Mouse (Mus musculus): ENCODE results near the gene Cpne2.

Cpne2 gene

DNA sequence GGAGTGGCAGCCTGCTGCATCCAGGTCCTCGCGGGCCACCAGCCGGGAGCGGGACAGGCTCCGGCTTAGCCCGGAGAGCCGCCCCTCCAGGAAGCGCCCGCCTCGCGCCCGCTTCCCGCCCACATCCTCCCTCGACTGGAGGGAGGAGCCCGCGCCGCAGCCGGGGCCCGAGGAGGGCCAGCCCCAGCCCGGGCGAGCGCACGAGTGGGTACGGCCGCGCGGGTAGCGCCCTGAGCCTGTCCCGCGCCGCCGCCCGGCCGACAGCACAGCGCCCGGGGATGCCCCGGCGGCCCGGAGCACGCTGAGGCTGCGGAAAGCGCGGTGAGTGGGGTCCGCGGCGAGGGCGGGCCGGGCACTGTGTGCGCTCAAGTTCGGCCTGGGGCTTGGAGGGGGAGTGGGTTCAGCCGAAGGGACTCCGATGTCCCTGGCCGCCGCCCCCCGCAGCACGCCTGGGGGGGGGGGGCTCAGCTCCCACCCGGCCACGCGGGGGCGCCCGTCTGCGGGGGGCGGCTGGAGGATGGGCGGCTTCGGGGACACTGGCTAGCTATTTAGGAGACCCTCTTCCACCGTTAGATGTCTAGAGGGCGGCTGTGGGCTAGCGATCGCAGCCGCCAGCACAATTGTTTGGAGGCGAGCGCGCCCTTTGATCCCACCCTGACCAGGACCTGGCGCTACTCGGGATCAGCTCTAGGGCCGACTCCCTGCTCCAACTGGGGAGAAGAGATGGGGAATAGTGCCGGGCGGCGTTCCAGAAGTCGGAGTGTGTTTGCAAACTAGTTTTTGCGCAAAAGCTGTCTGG is at the start of gene Cpne2:
Gene Cpne2, plus strand, starts transcription at position 118 of the 799 bp plus-strand sequence.
- in situ Hi-C loops (cut with MboI, MseI): no loop called here

DNA sequence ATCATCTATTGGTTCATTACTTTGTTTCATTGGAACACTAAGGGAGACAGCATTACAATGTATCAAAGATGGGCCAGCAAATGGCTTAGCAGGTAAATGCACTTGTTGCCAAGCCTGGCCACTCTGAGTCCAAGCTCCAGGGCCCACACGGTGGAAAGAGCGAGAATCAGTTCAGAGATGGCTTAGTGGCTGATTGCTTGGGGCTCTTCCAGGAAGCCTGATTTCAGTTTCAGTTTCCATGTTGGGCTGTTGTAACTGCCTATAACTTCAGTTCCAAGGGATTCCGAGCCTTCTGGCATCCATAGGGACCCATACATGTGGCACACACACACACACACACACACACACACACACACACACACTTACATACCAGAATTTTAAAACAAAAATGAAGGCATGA is 47.5 kb upstream of the Cpne2 start:
- in situ Hi-C loops (cut with MboI, MseI): no loop called here

DNA sequence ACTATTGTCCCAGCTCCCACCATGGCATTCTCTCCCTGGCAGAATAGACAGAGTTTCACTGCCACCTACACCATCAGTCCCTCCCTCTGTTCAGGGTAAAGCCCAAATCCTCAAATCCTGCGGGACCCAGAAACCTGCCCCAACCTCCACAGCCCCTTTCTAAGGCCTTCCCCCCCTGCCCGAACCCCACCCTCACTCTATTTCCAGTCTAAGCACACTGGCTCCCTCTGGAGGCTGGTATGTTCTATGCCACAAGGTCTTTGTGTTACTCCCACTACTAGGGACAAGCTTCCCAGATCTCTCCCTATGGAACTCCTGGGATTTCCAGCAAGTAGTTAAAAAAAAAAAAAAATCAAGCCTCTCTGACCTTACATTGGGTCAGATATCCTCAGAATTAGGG is 46.9 kb upstream of the Cpne2 start:
- in situ Hi-C loops (cut with MboI, MseI): no loop called here

DNA sequence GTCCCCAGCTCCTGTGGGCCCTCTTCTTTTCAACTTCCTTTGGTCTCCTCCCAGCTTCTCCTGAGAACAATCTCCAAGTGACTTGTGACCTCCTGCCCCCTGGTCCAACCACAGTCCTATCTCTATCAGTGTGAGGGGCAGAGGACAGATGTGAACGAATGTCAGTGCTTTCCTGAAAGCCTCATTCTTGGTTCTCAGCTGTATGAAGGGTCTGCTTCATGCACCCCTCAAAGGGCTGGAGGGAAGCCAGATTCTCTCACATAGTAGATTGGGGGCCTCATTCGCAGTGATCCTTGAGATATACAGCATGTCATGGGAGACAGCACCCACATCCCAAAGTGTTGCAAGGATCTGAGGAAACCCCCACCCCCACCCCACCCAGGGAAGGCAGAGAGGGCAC is 44.8 kb upstream of the Cpne2 start:
- in situ Hi-C loops (cut with MboI, MseI): no loop called here

DNA sequence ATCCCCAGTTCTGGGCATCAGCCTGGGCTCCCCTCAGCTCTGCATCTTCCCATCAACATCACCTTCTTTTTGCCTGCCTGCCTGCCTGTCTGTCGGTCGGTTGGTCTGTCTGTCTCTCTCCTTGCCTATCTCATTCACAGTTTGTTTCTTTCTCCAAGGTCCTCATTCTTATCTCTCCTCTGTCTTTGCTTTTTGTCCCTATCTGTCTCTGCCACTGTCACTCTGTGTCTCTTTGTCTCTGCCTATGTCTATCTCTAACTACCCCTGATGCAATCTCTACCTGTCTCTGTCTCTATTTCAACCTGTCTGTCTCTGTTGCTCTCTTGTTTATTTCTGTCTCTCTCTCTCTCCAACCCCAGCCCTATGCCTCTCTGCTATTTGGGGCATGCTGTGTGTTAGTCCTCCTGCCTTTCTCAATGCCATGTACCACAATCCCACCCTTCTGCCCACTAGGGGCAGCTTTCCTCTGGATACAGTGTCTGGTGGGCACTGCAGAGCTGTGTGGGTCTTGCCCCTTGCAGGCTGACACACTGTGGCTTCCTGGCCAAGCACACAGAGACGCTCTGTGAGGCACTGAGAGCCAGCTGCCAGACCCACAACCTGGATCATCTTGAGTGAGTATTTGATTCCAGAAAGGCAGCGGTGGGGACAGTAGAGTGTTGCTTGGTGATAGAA is 42.8 kb upstream of the Cpne2 start:
- in situ Hi-C loops (cut with MboI, MseI): loop anchor here (5.0 kb wide), 1 partner anchor 143 kb away; no protein-coding TSS in a partner anchor

DNA sequence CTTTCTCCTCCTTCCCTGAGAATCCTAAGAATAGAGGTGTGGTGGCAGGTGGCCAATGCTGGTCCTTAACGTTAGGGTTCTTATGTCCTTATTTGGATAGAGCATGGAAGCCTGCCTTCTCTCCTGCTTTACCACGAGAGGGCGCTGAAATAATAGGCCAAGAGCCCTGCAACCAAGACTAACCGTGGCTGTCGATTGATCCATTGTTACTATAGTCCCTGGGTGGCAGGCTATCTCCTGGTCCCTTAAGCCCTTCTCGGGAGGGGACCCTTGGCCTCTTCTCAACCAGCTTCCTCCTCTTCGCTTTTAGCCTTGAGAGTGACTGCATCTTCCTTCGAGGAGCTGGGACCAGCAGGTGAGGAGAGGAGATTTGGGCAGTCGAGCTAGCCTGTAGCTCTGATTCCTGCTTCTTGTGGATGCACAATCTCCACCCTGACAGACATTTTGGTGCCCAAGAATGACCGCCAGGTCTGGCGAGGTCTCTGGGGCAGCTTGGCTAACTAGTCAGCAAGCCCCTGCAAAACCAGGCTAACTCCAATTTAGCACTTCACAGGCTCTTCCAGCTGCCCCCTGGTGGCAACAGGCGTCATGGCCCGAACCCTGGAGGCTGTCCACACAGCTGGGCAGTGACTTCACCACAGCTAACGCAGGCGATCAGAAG is 40.6 kb upstream of the Cpne2 start:
- in situ Hi-C loops (cut with MboI, MseI): loop anchor here (5.0 kb wide), 1 partner anchor 145 kb away; no protein-coding TSS in a partner anchor

DNA sequence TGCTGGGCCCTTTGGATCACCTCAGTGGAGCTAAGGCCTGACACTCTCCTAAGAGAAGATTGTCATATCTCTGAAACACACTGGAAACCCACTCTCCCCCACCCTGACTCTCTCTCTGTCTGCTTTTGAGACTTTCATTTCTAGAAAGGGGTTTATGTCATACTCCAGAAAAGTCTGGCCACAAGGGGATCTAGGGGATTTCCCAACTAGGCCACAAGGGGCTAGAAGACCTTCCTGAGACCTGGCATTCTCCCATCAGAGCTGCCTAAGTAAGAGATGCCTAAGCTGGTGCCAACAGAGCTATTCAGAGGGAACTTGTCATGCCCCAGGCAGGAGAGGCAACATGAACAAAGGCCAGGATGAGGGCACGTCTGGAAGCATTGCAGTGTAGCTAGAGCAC is 39.5 kb upstream of the Cpne2 start:
- in situ Hi-C loops (cut with MboI, MseI): loop anchor here (5.0 kb wide), 1 partner anchor 146 kb away; no protein-coding TSS in a partner anchor

DNA sequence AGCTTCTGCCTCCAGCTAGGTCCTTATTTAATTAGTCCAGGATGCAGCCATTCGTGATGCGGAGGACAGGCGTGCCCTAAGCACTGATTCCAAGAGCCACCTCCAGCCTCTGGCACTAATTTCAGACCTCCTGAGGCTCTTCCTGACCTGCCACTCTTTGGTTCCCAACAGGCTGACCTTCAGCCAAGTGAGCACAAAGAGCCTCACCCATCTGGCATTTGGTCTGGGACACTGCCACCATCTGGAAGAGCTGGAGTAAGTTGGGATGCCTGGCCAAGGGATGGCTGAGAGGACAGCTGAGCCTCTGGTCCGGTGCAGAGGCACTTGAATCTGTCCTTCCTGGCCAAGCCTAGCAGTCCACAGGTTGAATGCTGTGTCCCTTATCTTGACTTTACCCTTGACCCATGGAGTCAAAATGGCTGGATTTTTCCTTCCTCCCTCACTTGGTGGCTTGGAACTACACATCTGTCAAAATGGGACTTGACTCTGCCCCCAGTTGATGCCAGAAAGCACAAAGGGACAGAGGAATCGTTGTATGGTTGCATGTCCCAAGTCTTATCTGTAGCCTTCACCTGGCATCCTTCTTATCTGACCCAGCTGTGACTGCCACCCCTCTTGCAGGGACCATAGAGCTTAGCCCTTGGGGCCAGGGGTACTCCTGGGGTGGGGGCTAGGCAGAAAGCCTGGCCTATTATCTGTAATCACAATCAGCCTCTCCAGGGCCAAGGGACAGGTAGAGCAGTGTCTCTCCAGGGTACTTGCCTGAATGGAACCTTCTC is 17.2 kb upstream of the Cpne2 start:
- in situ Hi-C loops (cut with MboI, MseI): no loop called here

DNA sequence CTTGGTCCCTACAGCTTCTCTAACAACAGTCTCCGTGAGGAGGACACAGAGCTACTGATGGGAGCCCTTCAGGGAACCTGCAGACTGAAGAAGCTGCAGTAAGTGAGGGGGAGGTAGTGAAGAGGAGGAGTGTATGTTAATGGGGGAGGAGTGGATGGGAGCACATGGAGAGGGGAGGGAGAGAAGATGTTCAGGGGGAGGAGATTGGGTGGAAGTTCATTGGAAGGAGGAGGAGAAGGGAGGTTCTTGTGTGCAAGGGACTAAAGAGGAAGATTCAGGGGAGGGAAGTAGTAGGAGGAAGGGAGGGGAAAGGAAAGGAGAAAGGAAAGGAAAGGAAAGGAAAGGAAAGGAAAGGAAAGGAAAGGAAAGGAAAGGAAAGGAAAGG is 16.6 kb upstream of the Cpne2 start:
- in situ Hi-C loops (cut with MboI, MseI): no loop called here

DNA sequence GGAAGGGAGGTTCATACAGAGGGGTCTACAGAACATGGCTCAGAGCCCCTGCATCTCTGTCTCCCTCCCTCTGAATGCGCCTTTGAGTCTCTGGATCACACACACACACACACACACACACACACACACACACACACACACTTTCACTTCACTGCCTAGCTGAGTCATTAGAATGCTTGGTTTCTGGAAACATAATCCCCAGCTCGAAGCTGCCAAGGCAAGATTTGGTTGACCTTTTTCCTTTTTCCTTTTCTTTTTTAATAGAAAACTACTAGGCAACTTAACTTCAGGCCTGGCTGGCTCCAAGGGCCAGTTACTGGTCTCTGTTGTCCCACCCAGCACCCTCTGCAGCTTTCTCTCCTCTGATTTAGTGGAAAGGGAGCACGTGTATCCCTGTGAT is 16.0 kb upstream of the Cpne2 start:
- in situ Hi-C loops (cut with MboI, MseI): no loop called here

DNA sequence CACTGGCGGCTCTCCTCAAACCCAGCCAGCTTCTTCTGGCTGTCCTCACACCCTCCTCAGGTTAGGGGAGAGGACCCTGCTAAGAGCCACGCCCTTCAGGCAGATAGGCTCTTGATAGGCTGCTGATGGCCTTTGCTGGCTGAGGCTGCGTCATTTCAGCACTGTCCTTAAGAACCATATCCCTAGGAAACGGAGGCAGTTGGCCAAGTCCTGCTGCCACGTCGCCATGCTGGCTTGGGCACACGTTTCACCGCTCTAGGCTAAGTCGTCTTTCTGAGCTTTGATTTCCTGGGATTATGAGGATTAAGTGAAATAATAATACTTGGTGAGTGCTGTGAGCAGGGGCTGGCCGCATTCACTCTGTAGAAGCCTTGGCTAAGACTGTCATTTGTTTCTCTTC is 14.5 kb upstream of the Cpne2 start:
- in situ Hi-C loops (cut with MboI, MseI): no loop called here

DNA sequence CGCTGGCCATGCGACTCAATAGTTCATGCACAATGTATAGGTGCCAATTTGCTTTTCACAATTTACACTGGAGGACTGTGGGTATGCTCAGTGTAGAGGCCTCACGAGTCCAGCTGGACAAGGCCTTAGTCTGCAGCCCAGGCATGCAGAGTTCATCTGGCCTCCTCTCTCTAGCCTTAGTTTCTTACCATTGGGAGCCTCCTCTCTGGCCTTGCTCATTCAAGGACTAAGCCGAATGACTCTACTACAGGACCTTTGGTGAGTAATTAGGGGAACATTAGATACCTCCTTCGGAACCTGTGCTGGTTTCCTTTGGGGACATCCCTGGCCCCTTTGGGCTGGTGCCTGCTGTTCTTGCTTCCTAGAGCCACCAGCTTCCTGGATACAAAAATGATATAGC is 13.8 kb upstream of the Cpne2 start:
- in situ Hi-C loops (cut with MboI, MseI): no loop called here

DNA sequence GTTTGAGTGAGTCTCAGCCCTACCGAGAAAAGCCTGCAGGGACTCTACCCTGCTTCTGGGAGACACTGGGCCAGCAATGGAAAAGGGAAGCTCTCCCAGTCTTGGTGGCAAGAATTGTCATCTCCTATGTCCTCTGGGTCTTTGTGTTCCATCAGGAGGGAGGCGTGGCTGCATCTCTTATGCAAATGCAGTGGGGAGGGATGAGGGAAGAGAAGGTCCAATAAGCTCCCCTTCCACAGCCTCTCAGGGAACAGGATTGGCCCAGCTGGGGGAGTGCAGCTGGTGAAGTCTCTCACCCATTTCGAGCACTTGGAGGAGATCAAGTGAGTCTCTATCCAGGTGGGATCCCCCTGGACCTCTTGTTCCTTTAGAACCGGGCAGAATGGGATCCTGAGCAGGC is 11.3 kb upstream of the Cpne2 start:
- in situ Hi-C loops (cut with MboI, MseI): no loop called here

DNA sequence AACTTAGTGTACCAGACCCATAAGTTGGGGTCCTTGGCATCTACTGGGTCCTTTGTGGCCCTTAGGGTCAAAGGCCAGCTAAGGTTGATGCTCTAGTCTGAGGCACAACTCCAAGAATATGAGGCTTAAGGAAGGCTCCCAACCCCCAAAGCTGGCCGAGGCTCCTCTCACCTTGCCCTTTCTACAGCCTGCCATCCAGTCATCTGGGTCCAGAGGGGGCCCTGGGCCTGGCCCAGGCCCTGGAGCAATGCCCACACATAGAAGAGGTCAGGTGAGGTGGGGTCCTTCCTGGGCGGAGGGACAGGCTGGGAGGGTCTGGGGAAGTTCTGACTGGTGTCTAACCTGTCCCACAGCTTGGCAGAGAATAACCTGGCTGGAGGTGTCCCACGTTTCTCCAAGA is 10.3 kb upstream of the Cpne2 start:
- in situ Hi-C loops (cut with MboI, MseI): no loop called here

DNA sequence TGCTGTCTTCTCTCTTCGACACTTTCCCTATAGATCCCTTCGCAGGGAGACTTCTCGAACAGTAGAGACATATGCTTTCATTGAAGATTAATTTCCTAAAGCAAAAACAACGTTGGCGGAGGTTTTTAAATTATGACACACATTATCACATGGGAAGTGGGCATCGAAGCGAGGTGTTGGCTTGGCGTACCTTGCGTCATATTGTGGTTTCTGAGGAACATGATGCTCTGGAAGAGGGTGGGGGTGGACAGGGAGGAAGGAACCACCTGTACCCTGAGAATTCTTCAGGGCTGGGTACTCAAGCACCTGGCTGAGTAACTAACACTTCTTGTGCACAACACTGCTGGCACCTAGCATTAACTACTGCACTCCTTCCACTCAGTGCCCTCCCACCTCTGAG is 8.2 kb upstream of the Cpne2 start:
- in situ Hi-C loops (cut with MboI, MseI): no loop called here

DNA sequence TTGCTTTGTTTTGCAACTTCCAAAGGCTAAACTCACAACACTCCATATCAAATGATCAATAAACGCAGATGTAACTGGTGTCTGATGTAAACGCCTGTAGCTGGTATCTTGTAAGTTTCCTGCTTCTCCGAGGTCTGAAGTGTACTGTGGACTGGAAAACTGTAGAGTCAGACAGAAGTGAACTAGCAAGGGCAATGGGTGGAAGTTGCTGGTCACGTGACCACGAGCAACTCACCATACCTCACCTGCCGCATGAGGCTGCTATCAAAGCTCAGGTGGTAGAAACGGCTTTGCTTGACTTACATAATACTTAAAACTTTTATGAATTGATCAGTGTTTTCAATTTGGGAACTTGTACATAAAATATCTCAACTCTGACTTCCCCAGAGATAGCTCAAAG is 5.6 kb upstream of the Cpne2 start:
- in situ Hi-C loops (cut with MboI, MseI): no loop called here

DNA sequence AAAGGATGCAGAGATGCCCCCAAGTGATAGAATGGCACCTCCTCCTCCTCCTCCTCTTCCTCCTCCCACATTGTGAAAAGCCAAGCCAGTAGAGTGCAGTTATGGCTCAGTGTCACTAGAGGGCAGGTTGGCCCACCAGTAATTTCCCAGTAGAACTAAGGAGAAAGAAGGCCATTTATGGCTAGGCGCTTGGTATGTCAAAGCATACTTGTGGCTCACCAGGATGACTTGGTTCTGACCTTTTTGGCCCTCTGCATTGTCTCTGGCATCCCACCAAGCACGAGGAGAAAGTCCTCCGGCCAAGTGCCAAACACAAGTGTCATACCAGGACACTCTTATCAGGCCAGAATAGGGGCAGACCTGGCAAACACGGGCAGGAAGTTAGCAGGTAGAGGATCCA is 4.5 kb upstream of the Cpne2 start:
- in situ Hi-C loops (cut with MboI, MseI): no loop called here

DNA sequence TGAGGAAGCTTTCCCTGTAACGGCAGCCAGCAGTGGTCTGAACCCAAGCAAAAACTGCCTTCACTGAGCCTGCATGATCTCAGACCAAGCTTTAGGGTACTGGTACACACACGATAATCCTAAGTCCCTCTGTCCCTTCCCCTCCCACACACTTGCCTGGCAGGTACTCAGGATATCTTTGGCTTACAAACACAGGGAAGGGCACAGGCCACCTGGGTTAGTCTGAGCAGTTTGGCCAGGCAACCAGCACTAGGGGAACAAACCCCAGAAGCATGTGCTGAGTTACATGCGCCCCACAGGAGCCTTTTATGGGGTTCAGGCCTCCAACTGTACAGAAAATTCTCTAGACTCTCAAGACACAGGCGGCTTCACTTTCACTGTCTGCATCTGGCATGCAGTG is 2.9 kb upstream of the Cpne2 start:
- in situ Hi-C loops (cut with MboI, MseI): no loop called here

DNA sequence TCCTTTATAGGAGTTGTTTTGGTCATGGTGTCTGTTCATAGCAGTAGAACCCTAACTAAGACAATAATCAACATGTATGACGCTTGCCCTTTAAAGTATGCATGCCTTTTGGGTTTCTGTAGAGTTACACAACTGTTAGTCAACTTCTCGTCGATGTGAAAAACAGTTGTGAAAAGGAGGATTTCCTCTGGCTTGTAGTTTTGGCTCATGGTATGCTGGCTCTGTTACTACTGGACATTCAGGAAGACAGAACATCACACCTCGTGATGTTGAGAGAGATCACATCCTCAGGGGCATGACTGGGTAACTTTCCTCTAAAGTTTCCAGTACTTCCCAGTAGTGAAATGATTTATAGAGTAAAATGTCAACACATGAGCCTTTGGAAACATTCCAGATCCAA is 2.1 kb upstream of the Cpne2 start:
- in situ Hi-C loops (cut with MboI, MseI): no loop called here

DNA sequence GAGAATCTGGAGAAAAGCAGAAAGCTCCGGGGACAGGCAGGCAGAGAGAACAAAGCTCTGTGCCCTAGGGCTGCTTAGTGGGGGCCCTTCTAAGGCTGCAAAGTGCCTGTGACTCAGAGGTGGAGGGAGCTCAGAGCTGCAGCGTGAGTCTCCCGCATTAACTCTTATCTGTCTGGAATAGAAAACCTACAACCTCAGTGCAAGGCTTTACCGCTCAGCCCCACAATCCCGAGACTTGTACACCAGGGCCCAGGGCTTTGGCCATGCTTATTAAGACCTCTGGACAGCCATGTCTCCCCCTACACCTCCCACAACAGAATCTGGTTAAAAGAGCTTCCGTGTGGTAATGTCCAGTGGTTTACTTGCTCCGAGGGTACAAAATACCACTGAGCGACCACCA is 790 bp upstream of the Cpne2 start:
- in situ Hi-C loops (cut with MboI, MseI): no loop called here

DNA sequence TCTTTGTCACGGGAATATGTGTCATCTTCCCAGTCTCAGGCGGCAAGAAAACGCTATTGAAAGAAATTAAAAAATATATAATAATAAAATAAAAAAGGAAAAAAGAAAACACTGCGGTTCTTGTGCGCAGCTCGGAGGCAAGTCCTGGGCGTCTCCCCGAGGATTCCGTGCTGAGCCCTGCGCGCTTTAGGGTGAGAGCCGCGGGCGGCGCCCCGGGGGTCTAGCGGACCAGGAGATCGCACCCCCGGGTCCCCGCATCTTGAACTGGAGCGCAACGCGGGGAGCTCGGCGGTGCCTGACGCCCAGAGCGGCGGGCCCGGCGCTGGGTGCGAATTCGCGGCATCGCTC is 291 bp upstream of the Cpne2 start:
- in situ Hi-C loops (cut with MboI, MseI): no loop called here

DNA sequence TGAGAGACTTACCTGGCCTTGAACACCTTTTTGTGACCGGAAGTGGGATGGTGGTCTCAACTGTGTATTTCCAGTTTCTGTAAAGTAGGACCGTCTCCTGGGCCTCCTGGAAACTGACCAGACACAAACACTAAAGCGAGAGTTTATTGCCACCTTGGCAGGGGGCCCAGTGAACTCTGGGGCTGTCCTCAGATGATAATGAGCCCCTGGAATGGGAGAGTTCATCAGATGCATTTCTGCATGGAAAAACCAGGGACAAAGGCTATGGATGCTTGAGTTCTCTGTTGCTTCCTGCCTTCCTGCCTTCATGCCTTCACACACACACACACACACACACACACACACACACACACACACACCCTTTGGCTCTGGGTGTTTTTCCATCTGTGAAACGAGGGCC is 1.8 kb downstream of the Cpne2 start:
- in situ Hi-C loops (cut with MboI, MseI): no loop called here

Data from regulatory T cell (primary cell).